Mouse (Mus musculus) heart, adult 11 months (tissue): ENCODE measurements around the gene Bmf.
A peak's percentile ranks its signal among the peaks of the same experiment; 100 is the strongest.

ENCODE experiments used
- DNase-seq: peaks from one replicate; pipeline ENCODE4 v3.0.0; 2022

Bmf gene

DNA sequence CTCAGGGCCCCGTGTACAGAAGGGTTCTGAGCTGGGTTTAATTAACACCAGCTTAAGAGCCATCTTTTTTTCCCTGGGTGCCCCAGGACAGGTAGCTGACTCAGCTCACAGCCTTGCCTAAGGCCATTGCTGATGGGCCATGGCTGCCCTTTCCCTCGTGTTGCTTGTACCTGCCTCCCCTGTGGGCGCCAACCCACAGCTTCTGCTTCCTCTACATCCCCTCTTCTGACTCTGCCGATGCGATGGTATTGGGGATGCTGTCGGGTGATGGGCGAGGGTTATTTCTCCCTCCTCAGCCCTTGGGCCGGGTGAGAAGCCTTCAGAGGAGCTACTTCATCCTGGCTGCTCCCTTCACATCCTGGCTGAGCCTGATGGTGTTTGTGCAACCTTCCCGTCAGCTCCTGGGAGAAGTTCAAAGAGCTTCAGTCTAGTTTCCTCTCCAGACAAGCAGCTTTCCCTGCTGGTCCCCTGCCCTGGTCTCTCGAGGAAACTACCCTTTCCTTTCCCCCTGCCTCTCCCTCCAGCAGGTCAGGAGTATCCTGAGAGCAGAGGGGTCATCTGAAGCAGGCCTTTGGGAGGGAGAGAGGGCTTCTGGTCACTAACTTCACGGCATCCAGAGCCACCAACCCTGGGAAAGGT, 37.6 kb downstream of the Bmf start:
- peak; percentile 96 for DNase-seq

GRCm38 (mm10) chr2:118510447-118511310, 38.8 kb downstream of the Bmf start:
- peak; percentile 99 for DNase-seq

- no peak for DNase-seq
Measured at GRCm38 (mm10) chr2:118509688-118510446, 39.6 kb downstream of the Bmf start.

- peak; percentile 91 for DNase-seq
Measured at GRCm38 (mm10) chr2:118507126-118507525, 42.4 kb downstream of the Bmf start.

- no peak for DNase-seq
Measured at GRCm38 (mm10) chr2:118500191-118500590, 49.3 kb downstream of the Bmf start.

- DNase-seq = peak; percentile 98
Measured at GRCm38 (mm10) chr2:118499135-118499961, 50.1 kb downstream of the Bmf start.

GRCm38 (mm10) chr2:118498476-118498875, 51.0 kb downstream of the Bmf start:
- DNase-seq = no peak

GRCm38 (mm10) chr2:118497890-118498289, 51.6 kb downstream of the Bmf start:
- no peak for DNase-seq

GRCm38 (mm10) chr2:118495024-118495423, 54.5 kb downstream of the Bmf start:
- DNase-seq = no peak

- no peak for DNase-seq
Measured at GRCm38 (mm10) chr2:118491741-118492395, 57.6 kb downstream of the Bmf start.

- DNase-seq = peak; percentile 98
Measured at GRCm38 (mm10) chr2:118491281-118491731, 58.2 kb downstream of the Bmf start.

GRCm38 (mm10) chr2:118490241-118491091, 59.0 kb downstream of the Bmf start:
- peak; percentile 98 for DNase-seq

- DNase-seq = no peak
Measured at GRCm38 (mm10) chr2:118487806-118488205, 61.7 kb downstream of the Bmf start.

GRCm38 (mm10) chr2:118486933-118487332, 62.6 kb downstream of the Bmf start:
- DNase-seq = peak; percentile 97

GRCm38 (mm10) chr2:118485415-118485814, 64.1 kb downstream of the Bmf start:
- no peak for DNase-seq

DNA sequence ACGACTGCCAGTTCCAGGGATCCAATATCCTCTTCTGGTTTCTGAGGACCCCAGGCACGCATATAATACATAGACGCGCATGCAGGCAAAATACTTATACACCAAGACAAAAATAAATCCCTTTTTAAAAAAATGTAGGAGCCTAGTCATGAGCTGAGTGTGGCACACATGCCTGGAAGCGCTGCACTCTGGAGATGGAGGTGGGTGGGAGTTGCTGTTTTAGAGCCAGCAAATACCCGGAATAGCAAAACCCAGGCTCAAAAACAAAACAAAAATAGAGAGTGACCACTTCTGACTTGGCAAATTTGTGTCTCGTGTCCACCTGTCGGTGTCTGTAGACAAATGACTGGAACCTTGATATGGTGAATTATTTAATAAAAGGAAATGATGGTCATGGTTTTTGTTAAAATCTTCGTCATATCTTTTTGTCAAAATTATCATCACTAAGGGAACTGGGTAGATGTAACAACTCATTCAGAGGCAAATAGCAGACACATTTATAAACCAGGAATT, 65.0 kb downstream of the Bmf start:
- DNase-seq = no peak

DNA sequence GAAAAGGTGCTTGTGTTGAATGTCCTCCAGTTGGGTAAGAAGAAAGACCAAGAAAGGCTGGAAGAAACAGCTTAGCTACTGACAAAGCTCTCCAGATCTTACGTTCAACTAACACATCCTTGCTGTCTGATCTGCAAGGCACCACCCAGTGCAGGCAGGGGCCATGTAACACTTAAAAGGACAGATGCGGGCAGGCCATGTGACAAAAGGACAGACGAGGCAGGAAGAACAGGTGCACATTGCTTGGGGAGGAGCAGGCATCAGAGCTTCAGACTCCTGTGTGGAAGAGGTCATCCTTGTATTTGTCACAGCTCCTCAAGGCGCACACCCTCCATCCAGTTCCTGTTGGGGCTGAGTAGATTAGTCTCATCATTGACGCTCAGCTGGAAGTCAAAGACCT, 66.5 kb downstream of the Bmf start:
- DNase-seq = no peak

GRCm38 (mm10) chr2:118480886-118481285, 68.6 kb downstream of the Bmf start:
- DNase-seq = no peak

- DNase-seq = peak; percentile 99
Measured at GRCm38 (mm10) chr2:118479550-118479909, 70.0 kb downstream of the Bmf start, which contains the start of gene Srp14. Srp14 (minus strand) TSS chr2:118479711.

- DNase-seq = no peak
Measured at GRCm38 (mm10) chr2:118478833-118479549, 70.5 kb downstream of the Bmf start.
